Mouse (Mus musculus) NIH3T3 (cell line): ENCODE data around the gene Gm17662.

Experiments used
- DNase-seq: peaks from one replicate; pipeline ENCODE4 v3.0.0-alpha.2; 2012; ENCODE audit warnings: low read depth

The Gm17662 gene

GRCm38 (mm10) chr4:104888499-104889262 lies 31.6 kb downstream of the Gm17662 start:
- DNase-seq = no peak

- DNase-seq = no peak
These were observed 34.6 kb downstream of the Gm17662 start for GRCm38 (mm10) chr4:104891708-104892107.

GRCm38 (mm10) chr4:104893588-104893987 lies 36.5 kb downstream of the Gm17662 start:
- no peak for DNase-seq

- DNase-seq = peak; percentile 83
These were observed 37.0 kb downstream of the Gm17662 start for GRCm38 (mm10) chr4:104894004-104894734.

GRCm38 (mm10) chr4:104902836-104903235 lies 45.7 kb downstream of the Gm17662 start:
- DNase-seq = no peak

GRCm38 (mm10) chr4:104905049-104905448 lies 47.9 kb downstream of the Gm17662 start:
- no peak for DNase-seq
